Mouse (Mus musculus): ENCODE measurements around the gene Tmem209.

DNA sequence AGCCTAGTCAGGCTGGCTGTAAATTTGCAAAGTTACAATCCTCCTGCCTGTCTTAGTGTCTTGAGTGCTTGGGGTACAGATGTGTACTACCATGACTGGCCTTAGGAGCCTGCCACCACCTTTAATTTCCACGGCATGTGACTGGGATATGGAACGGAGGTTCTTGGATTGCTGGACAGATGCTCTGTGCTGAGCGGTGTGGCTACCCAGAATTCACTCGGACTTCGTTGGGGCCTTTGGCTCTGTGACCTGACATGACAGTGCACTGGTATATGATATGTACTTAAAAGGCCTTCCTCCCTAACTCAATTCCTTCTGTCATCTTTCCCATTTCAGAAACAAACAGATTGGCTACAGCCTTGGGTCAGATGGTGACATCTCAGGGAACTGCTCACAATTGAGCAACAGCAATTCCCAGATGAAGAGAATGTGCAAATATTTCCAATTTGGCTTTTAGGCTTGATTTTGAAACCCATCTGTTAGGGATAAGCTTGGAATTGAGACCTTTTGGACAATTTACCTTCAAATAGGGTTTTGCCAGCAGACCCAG, 45.1 kb upstream of the Tmem209 start:
- no peak for TF ChIP-seq POLR2AphosphoS5 (IDR thresholded peaks at IDR 0.05; ENCODE audit: borderline replicate concordance, low read depth, low read length)
- no peak for TF ChIP-seq POLR2A (IDR thresholded peaks at IDR 0.05; ENCODE audit: control insufficient read depth in 1 of 2, insufficient read depth in 1 of 2, low read depth in 1 of 2, low read length in 2 of 2, poor library complexity in 1 of 2)
- TF ChIP-seq ETS1 (IDR thresholded peaks at IDR 0.05; ENCODE audit: low read depth, low read length): no peak
- TF ChIP-seq UBTF (IDR thresholded peaks at IDR 0.05; ENCODE audit: borderline replicate concordance, insufficient read depth, low read depth, low read length): no peak
- TF ChIP-seq EP300 (IDR thresholded peaks at IDR 0.05; ENCODE audit: low read depth in 1 of 2, low read length in 2 of 2): no peak
- TF ChIP-seq BHLHE40 (IDR thresholded peaks at IDR 0.05; ENCODE audit: borderline replicate concordance, low read depth, low read length): no peak
